Mouse (Mus musculus) C2C12 (cell line): ENCODE measurements at regions not wholly inside any gene's neighbourhood (a gene's known extent, or its start where the extent isn't known, plus 50 kb on each side); places are given as distances from the start of the nearest gene placed in this dataset.

Experiments
- H3K27me3 ChIP-seq: one replicate; pipeline ENCODE4 v1.6.1; 2011; ENCODE audit not compliant: control insufficient read depth, insufficient read depth, insufficient read length
- H3K36me3 ChIP-seq: one replicate; pipeline ENCODE4 v1.6.1; 2011; ENCODE audit not compliant: control insufficient read depth, insufficient read depth
- H3K4me3 ChIP-seq: one replicate; pipeline ENCODE4 v1.5.1; 2011; ENCODE audit warnings: mild to moderate bottlenecking, control low read depth; ENCODE audit not compliant: poor library complexity, insufficient read depth, severe bottlenecking
- H3K79me2 ChIP-seq: one replicate; pipeline ENCODE4 v1.6.1; 2011; ENCODE audit not compliant: control insufficient read depth, insufficient read depth
- H3K79me3 ChIP-seq: one replicate; pipeline ENCODE4 v1.6.1; 2011; ENCODE audit warnings: low read depth, control low read depth
- H3ac ChIP-seq: one replicate; pipeline ENCODE3; 2011; ENCODE audit warnings: low read depth; ENCODE audit not compliant: control insufficient read depth, insufficient read length
- CEBPB ChIP-seq: IDR thresholded peaks from one replicate; pipeline ENCODE4 v1.6.1; 2011; ENCODE audit warnings: low read depth, mild to moderate bottlenecking, control low read depth, moderate library complexity
- CTCF ChIP-seq: IDR thresholded peaks from one replicate; pipeline ENCODE4 v1.5.1; 2011; ENCODE audit not compliant: control insufficient read depth, insufficient read depth, insufficient read length
- FOSL1 ChIP-seq: IDR thresholded peaks from one replicate; pipeline ENCODE4 v1.8.0; 2011; ENCODE audit warnings: mild to moderate bottlenecking, low read length; ENCODE audit not compliant: poor library complexity, insufficient read depth, severe bottlenecking
- MAX ChIP-seq: IDR thresholded peaks from one replicate; pipeline ENCODE4 v1.6.1; 2011; ENCODE audit warnings: mild to moderate bottlenecking, control low read depth
- MYOD1 ChIP-seq: IDR thresholded peaks from one replicate; pipeline ENCODE4 v1.6.1; 2011; ENCODE audit warnings: low read depth; ENCODE audit not compliant: control insufficient read depth, insufficient read length
- MYOG ChIP-seq: IDR thresholded peaks from one replicate; pipeline ENCODE4 v1.6.1; 2011; ENCODE audit not compliant: control insufficient read depth, insufficient read length; ENCODE audit errors: extremely low read depth
- USF1 ChIP-seq: IDR thresholded peaks from one replicate; pipeline ENCODE4 v1.6.1; 2011; ENCODE audit warnings: low read depth, mild to moderate bottlenecking, control low read depth, moderate library complexity

DNA sequence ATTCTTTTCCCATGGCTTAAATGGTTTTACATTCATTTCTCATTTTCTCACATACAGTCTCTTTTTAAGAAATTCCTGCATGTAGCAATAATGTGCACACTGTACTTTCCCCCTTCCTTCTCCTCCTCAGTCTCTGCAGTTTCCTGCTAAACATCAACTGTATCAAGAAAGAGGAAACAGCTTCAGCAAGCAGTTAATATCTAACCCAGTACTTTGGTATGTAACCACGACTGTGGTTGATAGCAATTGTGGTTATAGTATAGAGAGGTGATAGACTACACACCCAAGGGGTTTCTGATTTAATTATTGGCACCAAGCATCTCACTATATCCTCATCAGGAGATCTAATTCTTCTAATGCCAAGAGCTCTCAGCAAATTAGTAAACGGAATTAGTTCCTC, 52.8 kb upstream of the Eci2 start:
- H3K79me2 ChIP-seq, result no peaks in the 10 kb centered on the region
- no peaks in the 10 kb centered on the region for H3K79me3 ChIP-seq
- no peak for TF ChIP-seq FOSL1
- TF ChIP-seq MYOD1, result no peak
- TF ChIP-seq MAX, result no peak
- TF ChIP-seq CTCF, result no peak
- no peaks in the 10 kb centered on the region for H3K27me3 ChIP-seq
- no peaks in the 10 kb centered on the region for H3K36me3 ChIP-seq
- H3K4me3 ChIP-seq, result no peak overlapping the region
- H3ac ChIP-seq, result no peak overlapping the region

DNA sequence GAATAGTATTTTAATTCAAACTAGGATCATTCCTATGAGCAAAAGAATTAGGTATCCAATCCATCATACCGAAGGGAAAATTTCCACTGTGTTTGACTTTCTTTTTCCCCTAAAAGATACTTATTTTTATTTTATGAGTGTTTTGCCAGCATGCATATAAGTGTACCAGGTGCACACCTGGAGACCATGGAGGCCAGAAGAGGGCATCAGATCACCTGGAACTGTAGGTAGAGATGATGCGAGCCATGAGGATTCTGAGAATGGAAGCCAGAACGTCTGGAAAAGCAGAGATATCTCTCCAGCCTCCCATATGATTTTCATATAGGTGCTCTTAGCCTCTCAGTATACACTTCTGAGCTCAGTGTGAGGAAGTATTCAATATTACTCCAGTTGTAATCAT, 58.5 kb upstream of the Eci2 start:
- no peak overlapping the region for H3ac ChIP-seq
- H3K36me3 ChIP-seq, result no peaks in the 10 kb centered on the region
- no peaks in the 10 kb centered on the region for H3K27me3 ChIP-seq
- H3K79me2 ChIP-seq, result no peaks in the 10 kb centered on the region
- no peak overlapping the region for H3K4me3 ChIP-seq
- TF ChIP-seq FOSL1, result no peak
- TF ChIP-seq MYOG, result no peak
- no peak for TF ChIP-seq MYOD1
- no peak for TF ChIP-seq MAX
- TF ChIP-seq CEBPB, result no peak
- no peak for TF ChIP-seq CTCF
- no peak for TF ChIP-seq USF1
- H3K79me3 ChIP-seq, result no peaks in the 10 kb centered on the region

DNA sequence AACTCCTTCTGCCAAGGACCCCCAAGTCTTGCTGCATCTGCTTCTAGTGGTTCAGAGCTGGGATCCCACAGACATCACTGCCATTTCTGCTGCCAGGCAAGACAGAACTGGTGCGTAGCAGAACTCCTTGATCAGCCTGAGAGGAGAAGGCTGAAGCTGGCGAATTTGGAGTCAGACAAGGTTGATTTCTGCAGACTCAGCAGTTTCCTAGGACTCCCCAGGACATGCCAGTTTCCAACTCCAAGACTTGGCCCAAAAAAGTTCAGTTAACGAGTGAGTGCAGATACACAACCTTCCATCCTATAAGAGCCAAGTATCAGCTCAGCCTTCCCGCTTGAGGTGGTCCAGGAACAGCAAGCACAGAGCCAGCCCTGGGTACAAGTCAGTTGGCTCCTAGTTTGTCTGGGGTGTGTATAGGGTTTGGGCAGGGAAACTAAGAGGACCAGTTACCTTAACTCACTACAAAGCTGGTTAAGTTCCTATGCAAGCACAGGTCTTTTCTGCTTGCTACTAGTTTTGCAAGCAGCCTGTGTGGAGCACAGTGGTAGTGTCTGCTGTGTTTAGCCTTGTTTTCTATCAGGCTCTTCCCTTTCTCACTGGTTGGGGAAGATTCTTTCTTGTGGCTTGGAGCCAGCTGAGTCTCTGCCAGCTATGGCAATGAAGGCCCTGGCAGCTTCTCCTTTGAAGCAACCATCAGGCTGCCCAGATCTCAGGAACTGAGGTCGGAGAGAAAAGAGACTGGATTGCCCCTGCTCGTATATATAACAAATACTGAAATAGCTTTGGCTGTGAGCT, 60.5 kb upstream of the Eci2 start:
- TF ChIP-seq FOSL1, result no peak
- TF ChIP-seq USF1, result no peak
- TF ChIP-seq CEBPB, result no peak
- no peak for TF ChIP-seq MAX
- no peak for TF ChIP-seq MYOG

DNA sequence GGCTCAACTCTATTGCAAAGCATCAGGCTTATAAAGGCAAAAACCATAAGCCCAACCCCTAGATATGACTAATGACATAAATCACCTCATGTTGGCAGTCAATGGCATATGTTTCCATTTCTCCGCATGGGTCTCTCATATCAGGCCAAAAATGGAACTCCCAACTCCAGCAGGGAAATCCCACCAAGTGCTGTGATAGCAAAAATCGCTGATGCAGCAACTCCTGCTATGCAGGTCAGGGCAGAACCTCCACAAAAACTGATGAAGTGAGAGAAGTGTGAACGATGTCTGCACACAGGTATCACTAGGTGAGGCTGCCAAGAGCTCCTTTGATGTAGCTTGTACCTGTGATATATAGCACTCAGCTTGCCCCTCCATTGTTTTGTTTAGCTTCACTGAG, 64.3 kb upstream of the Eci2 start:
- Histone ChIP-seq H3K4me3 (no peak overlapping the region), H3K27me3 (no peaks in the 10 kb centered on the region), H3K36me3 (no peaks in the 10 kb centered on the region), H3K79me3 (no peaks in the 10 kb centered on the region), H3ac (no peak overlapping the region), H3K79me2 (no peaks in the 10 kb centered on the region)
- TF ChIP-seq MAX (no peak), USF1 (no peak), FOSL1 (no peak), MYOD1 (no peak), MYOG (no peak), CEBPB (no peak), CTCF (no peak)

More for the DNA sequence above, 60.5 kb upstream of the Eci2 start:
- Histone ChIP-seq H3K4me3 (no peak overlapping the region), H3K36me3 (no peaks in the 10 kb centered on the region), H3K79me3 (no peaks in the 10 kb centered on the region), H3ac (no peak overlapping the region), H3K79me2 (no peaks in the 10 kb centered on the region), H3K27me3 (no peaks in the 10 kb centered on the region)

DNA sequence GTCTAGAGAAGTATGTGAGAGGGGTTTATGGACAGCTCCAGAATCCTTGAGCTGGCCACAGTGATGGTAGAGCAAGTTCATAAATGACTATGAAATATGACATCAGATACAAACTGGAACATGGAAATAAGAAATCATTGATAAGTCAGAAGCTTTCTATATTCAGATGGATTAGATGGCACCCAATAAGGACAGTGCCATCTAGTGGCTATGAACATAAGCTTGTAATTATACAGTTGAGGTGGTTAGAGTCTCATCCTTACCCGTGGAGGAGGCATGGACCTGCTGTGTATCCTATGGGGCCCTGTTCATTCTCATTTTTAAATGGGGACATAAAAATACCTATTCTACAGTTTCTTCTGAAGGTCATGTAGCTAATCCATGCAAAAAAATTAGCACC, 92.9 kb upstream of the Eci2 start:
- no peaks in the 10 kb centered on the region for H3K36me3 ChIP-seq
- H3K27me3 ChIP-seq, result no peaks in the 10 kb centered on the region
- TF ChIP-seq FOSL1 (no peak), CEBPB (no peak), USF1 (no peak), MAX (no peak), CTCF (no peak), MYOD1 (no peak), MYOG (no peak)
- H3K79me3 ChIP-seq, result no peaks in the 10 kb centered on the region
- no peak overlapping the region for H3K4me3 ChIP-seq
- no peak overlapping the region for H3ac ChIP-seq
- no peaks in the 10 kb centered on the region for H3K79me2 ChIP-seq

DNA sequence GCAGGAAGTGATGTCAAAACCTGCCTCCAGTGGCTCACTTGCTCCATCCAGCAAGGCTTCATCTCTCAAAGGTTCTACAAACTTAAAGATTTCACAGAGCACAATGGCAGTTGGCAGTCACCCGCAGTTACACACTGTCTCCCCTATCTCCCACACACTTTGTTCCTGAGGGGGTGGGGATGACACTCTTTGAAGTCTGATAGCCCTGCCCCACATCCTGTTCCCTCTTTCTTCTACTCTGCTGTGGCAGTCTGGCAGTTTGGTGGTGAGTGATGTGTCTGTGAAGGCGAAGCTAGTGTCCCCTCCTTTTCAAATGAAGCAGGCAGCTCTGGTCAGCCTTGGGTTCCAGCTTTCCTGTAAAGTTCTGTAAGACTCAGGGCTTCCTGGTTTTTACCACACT, 102.6 kb upstream of the Eci2 start:
- TF ChIP-seq MYOG (no peak), CTCF (no peak), FOSL1 (no peak), MAX (no peak), USF1 (no peak), CEBPB (no peak), MYOD1 (no peak)
- H3ac ChIP-seq, result no peak overlapping the region
- no peaks in the 10 kb centered on the region for H3K79me2 ChIP-seq
- no peaks in the 10 kb centered on the region for H3K36me3 ChIP-seq
- H3K4me3 ChIP-seq, result no peak overlapping the region
- H3K79me3 ChIP-seq, result no peaks in the 10 kb centered on the region
- no peaks in the 10 kb centered on the region for H3K27me3 ChIP-seq
